In the genomic region with DNA sequence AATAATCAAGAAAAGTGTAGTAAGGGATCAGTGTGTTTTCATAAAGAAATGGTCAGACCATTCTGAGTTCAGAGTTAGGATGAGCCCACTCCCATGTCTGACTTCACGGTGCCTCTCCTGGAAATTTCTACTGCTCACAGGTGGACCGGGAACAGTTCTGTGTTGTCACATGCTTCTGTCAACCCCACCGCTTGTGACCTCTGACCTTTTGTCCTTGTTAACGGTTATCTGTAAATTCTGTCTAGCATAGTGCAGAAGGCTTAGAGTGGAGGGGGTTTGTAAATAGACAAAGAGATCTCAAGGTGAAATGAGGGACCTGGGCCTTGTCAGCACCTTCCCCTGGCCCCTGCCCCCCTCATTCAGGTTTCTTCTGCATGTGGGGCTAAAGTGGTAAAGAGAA, we compare ENCODE assay signal across 23 mouse cellular contexts.
DNase-seq lines count a peak whose midpoint lies in the region; ATAC-seq and TF ChIP-seq lines count a peak whose summit lies in the region.
"Had no signal": no experiment of that assay in that cellular context is flagged by ENCODE, and none has a peak within 500 bp of the region (broad histone marks: within the 10 kb centered on the region; RNA-seq: fewer than 3 reads in every experiment).

No protein-coding gene starts in this region.

- no peak for TF ChIP-seq POLR2A in liver, adult 2 months (IDR thresholded peaks at IDR 0.05; ENCODE audit: extremely low read depth, insufficient read depth, low read length)

- H3K27ac ChIP-seq in hindbrain, embryonic 11.5 days (ENCODE audit: low read depth, low read length), result peak overlapping the region; percentile 33; the same call in 1 of the 2 replicates
- H3K27ac ChIP-seq in hindbrain, embryonic 16.5 days (ENCODE audit: low read depth, low read length), result no peak overlapping the region
- H3K27ac ChIP-seq in embryonic facial prominence, embryonic 13.5 days, result peak overlapping the region; percentile 81
- H3K27ac ChIP-seq in liver, adult 2 months (replicated peaks; ENCODE audit: insufficient read depth, low read depth, low read length), result no peak overlapping the region
- H3K27ac ChIP-seq in liver, postnatal 0 days (ENCODE audit: low read depth), result peak overlapping the region; percentile 11; the same call in 1 of the 2 replicates
- H3K27ac ChIP-seq: hindbrain, embryonic 12.5 days; stomach, embryonic 15.5 days had no signal

- no peaks in the 10 kb centered on the region for H3K79me2 ChIP-seq in liver, adult 2 months (ENCODE audit: control insufficient read depth, insufficient read depth, low read length)

- no peak for TF ChIP-seq EP300 in liver, postnatal 0 days (IDR thresholded peaks at IDR 0.05; ENCODE audit: low read depth)

- WGBS in hindbrain, embryonic 11.5 days, result 67% methylated on average over 4 of the region's 4 CpGs
- 86% methylated on average over 4 of the region's 4 CpGs for WGBS in hindbrain, embryonic 16.5 days
- WGBS in embryonic facial prominence, embryonic 13.5 days, result 68% methylated on average over 4 of the region's 4 CpGs
- 14% methylated on average over 4 of the region's 4 CpGs for WGBS in liver, adult 2 months
- 70% methylated on average over 4 of the region's 4 CpGs for WGBS in liver, postnatal 0 days (ENCODE audit: insufficient replicate concordance)

- TF ChIP-seq CTCF in liver, adult 2 months (IDR thresholded peaks at IDR 0.05; ENCODE audit: low read depth, low read length), result no peak
- no peak for TF ChIP-seq CTCF in liver, postnatal 0 days (IDR thresholded peaks at IDR 0.05; ENCODE audit: low read depth)

- no peaks in the 10 kb centered on the region for H3K4me1 ChIP-seq in hindbrain, embryonic 11.5 days (replicated peaks; ENCODE audit: control insufficient read depth, insufficient read depth, low read length)
- H3K4me1 ChIP-seq in hindbrain, embryonic 16.5 days (ENCODE audit: control insufficient read depth, insufficient read depth, low read depth, low read length), result no peaks in the 10 kb centered on the region
- peaks cover 36% of the 10 kb centered on the region for H3K4me1 ChIP-seq in embryonic facial prominence, embryonic 13.5 days
- H3K4me1 ChIP-seq in liver, adult 2 months (ENCODE audit: control insufficient read depth, insufficient read depth, low read length), result peaks cover 2% of the 10 kb centered on the region
- H3K4me1 ChIP-seq in liver, postnatal 0 days (ENCODE audit: insufficient read depth), result peaks cover 13% of the 10 kb centered on the region; the same call in 1 of the 2 replicates
- H3K4me1 ChIP-seq: stomach, embryonic 15.5 days had no signal

- no peak overlapping the region for H3K9ac ChIP-seq in hindbrain, embryonic 11.5 days (ENCODE audit: low read depth, low read length)
- H3K9ac ChIP-seq in hindbrain, embryonic 16.5 days (ENCODE audit: low read depth, low read length), result no peak overlapping the region
- H3K9ac ChIP-seq in embryonic facial prominence, embryonic 13.5 days, result no peak overlapping the region
- no peak overlapping the region for H3K9ac ChIP-seq in liver, adult 2 months (ENCODE audit: low read depth, low read length)
- H3K9ac ChIP-seq in liver, postnatal 0 days (replicated peaks), result no peak overlapping the region
- H3K9ac ChIP-seq: heart, embryonic 12.5 days; hindbrain, embryonic 12.5 days; midbrain, embryonic 12.5 days; stomach, embryonic 15.5 days had no signal

- no peak overlapping the region for H3K4me2 ChIP-seq in hindbrain, embryonic 11.5 days (replicated peaks; ENCODE audit: low read depth, low read length)
- no peak overlapping the region for H3K4me2 ChIP-seq in hindbrain, embryonic 16.5 days (ENCODE audit: low read length)
- no peak overlapping the region for H3K4me2 ChIP-seq in embryonic facial prominence, embryonic 13.5 days
- H3K4me2 ChIP-seq in liver, postnatal 0 days (ENCODE audit: low read depth, low read length), result no peak overlapping the region
- H3K4me2 ChIP-seq: heart, embryonic 12.5 days; hindbrain, embryonic 12.5 days; midbrain, embryonic 12.5 days; stomach, embryonic 15.5 days had no signal

- no peaks in the 10 kb centered on the region for H3K36me3 ChIP-seq in hindbrain, embryonic 11.5 days (ENCODE audit: control insufficient read depth, insufficient read depth, low read length)
- no peaks in the 10 kb centered on the region for H3K36me3 ChIP-seq in hindbrain, embryonic 16.5 days (ENCODE audit: control insufficient read depth, insufficient read depth, low read length)
- no peaks in the 10 kb centered on the region for H3K36me3 ChIP-seq in embryonic facial prominence, embryonic 13.5 days
- no peaks in the 10 kb centered on the region for H3K36me3 ChIP-seq in liver, adult 2 months (ENCODE audit: control insufficient read depth, insufficient read depth, low read length)
- no peaks in the 10 kb centered on the region for H3K36me3 ChIP-seq in liver, postnatal 0 days (replicated peaks; ENCODE audit: insufficient read depth, low read length)
- H3K36me3 ChIP-seq: heart, embryonic 12.5 days; hindbrain, embryonic 12.5 days; midbrain, embryonic 12.5 days; stomach, embryonic 15.5 days had no signal

- H3K27me3 ChIP-seq in hindbrain, embryonic 11.5 days (ENCODE audit: control insufficient read depth, insufficient read depth, low read length), result no peaks in the 10 kb centered on the region
- no peaks in the 10 kb centered on the region for H3K27me3 ChIP-seq in hindbrain, embryonic 16.5 days (replicated peaks; ENCODE audit: control insufficient read depth, insufficient read depth, low read length)
- H3K27me3 ChIP-seq in embryonic facial prominence, embryonic 13.5 days, result no peaks in the 10 kb centered on the region
- H3K27me3 ChIP-seq in liver, adult 2 months (ENCODE audit: control insufficient read depth, insufficient read depth, low read length), result no peaks in the 10 kb centered on the region
- H3K27me3 ChIP-seq in liver, postnatal 0 days (ENCODE audit: insufficient read depth, low read length), result no peaks in the 10 kb centered on the region
- H3K27me3 ChIP-seq: heart, embryonic 12.5 days; hindbrain, embryonic 12.5 days; midbrain, embryonic 12.5 days; stomach, embryonic 15.5 days had no signal

- no peak for ATAC-seq in hindbrain, embryonic 11.5 days (ENCODE audit: low FRiP score)
- ATAC-seq in hindbrain, embryonic 16.5 days, result no peak
- ATAC-seq in embryonic facial prominence, embryonic 13.5 days (ENCODE audit: insufficient number of reproducible peaks, insufficient read depth, low FRiP score, low TSS enrichment, low read depth), result no peak
- peak; percentile 53 for ATAC-seq in liver, postnatal 0 days
- ATAC-seq: forebrain, embryonic 16.5 days; inflammation-experienced regulatory T-cells, adult 6 months had no signal

- H3K4me3 ChIP-seq in hindbrain, embryonic 11.5 days (ENCODE audit: low read depth, low read length), result no peak overlapping the region
- no peak overlapping the region for H3K4me3 ChIP-seq in hindbrain, embryonic 16.5 days (ENCODE audit: low read length)
- no peak overlapping the region for H3K4me3 ChIP-seq in embryonic facial prominence, embryonic 13.5 days
- H3K4me3 ChIP-seq in liver, adult 2 months (ENCODE audit: insufficient read depth, low read depth, low read length), result no peak overlapping the region
- H3K4me3 ChIP-seq in liver, postnatal 0 days (ENCODE audit: low read depth, low read length), result no peak overlapping the region
- H3K4me3 ChIP-seq: heart, embryonic 12.5 days; hindbrain, embryonic 12.5 days; midbrain, embryonic 12.5 days; stomach, embryonic 15.5 days had no signal

- no peak for DNase-seq in hindbrain, embryonic 11.5 days (ENCODE audit: low spot score)
- DNase-seq in liver, adult 2 months (ENCODE audit: extremely low read depth, low read depth, low spot score), result peak; percentile 42
- peak; percentile 22 for DNase-seq in liver, postnatal 0 days
- no peak for DNase-seq in thymus, postnatal 14 days
- no peak for DNase-seq in adrenal gland, postnatal 36 days
- DNase-seq: adrenal gland, postnatal 14 days; cerebellum, adult 9-10 months; gastrocnemius, postnatal 10 days; heart, postnatal 10 days; kidney, adult 18-20 months; kidney, postnatal 4 days; lung, adult 2 months; lung, postnatal 14 days; retina, postnatal 1 day; thymus, postnatal 4 days had no signal

- H3K9me3 ChIP-seq in hindbrain, embryonic 11.5 days (ENCODE audit: control insufficient read depth, low read length), result no peaks in the 10 kb centered on the region
- no peaks in the 10 kb centered on the region for H3K9me3 ChIP-seq in hindbrain, embryonic 16.5 days (ENCODE audit: control insufficient read depth, low read length)
- no peaks in the 10 kb centered on the region for H3K9me3 ChIP-seq in embryonic facial prominence, embryonic 13.5 days
- no peaks in the 10 kb centered on the region for H3K9me3 ChIP-seq in liver, postnatal 0 days (ENCODE audit: low read length)
- H3K9me3 ChIP-seq: heart, embryonic 12.5 days; hindbrain, embryonic 12.5 days; midbrain, embryonic 12.5 days; stomach, embryonic 15.5 days had no signal

Comparison
In these comparisons a context has a peak if more than half of its experiments do, and no peak if none do; other contexts are left out.
1. H3K27ac ChIP-seq: peak in hindbrain, embryonic 11.5 days (single experiment), embryonic facial prominence, embryonic 13.5 days (single experiment) and liver, postnatal 0 days (single experiment); none in hindbrain, embryonic 16.5 days (single experiment) and liver, adult 2 months (single experiment).
2. DNase-seq: peak in liver, adult 2 months (single experiment) and liver, postnatal 0 days (single experiment); none in hindbrain, embryonic 11.5 days (single experiment), thymus, postnatal 14 days (single experiment) and adrenal gland, postnatal 36 days (0 of 2).